Mouse (Mus musculus) kidney, postnatal 25 days (tissue): ENCODE data around the gene Man1c1.
A peak's percentile ranks its signal among the peaks of the same experiment; 100 is the strongest.

Experiments
- DNase-seq, 2 experiments: peaks; one replicate each; pipeline ENCODE4 v3.0.0; 2021; ENCODE audit warnings: mixed read lengths in 2 of 2

Man1c1 gene

DNA sequence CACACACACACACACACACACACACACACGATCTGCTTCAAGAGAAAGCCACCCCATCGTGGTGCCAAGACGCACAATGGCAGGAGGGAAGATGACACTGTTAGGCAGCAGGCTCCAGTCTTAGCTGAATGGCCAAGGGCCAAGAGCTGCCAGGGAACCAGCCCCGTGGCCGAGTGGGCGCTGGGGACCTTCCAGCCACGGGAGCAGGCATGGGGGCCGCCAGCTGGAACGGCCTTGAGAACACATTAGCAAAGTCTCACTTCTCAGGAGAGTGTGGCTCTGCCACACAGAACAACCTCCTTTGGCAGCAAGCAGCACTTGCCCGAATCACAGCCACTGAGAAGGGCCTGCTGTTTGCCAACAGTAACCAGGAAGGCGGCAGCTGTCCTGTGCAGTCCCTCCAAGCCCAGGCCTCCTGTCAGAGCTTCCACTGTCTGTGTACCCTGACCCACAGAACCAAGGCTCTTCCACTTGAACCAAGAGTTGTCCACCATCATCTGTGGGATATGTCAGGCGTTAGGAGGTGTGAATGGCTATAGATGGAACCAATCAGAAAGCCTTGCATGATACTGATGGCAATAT is 30.1 kb downstream of the Man1c1 start:
- DNase-seq = no peak

DNA sequence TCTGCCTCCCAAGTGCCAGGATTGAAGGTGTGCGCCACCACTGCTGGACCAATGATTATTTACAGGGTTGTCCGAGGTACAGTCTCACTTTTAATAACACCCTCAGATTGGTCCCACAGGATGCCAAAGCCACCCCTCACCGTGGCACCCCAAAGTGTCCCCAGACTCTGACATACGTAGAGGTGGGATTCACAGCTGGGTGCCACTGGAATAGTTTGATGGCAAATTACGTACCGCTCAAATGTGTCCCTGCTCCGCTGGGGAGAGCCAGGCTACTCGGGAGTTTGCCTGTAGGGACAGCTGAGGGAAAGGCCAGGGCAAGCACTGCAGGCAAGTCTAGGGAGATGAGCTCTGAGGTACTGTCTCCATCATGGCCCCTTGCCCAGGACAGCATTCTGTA is 30.9 kb downstream of the Man1c1 start:
- no peak for DNase-seq

DNA sequence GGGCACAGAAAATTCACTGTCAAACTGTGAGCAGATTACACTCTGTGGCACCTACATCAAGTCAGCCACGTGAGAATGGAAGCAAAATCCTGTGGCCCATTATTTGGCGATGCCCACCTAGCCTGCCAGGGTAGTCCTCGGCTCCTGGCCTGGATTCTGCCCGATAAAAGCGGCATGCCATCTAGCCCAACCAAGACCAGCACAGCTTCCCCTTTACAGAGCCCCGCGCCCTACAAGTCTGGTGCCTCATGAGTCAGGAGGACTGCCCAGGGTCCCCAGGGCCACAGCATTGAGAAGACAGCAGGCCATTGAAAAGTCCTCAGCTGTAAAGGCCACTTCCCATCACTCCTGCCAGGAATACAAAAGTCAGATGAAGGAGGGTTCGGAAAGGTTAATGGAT is 31.8 kb downstream of the Man1c1 start:
- DNase-seq = no peak

DNA sequence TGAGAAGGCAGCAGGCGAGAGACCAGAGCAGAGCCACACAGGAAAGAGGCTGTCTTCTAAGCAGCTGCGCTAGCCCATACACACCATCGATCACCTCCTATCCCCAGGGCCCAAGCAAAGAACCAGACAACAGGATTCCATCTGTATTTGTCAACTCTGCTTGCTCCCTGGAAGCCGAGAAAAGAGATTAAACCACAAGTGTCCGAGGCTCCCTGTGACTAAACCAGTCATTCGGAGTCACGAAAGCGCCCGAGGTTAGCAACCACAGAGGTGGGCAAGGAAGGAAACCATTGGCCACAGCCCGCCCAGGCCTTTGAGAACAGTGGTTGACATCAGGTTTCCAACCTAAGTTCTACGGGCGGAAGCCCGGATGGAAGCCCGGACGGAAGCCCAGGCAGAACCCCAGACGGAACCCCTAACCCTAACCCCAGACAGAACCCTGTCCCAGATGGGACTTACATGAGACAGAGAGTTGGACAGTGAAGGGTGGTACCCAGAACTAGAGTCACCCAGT is 32.4 kb downstream of the Man1c1 start:
- no peak for DNase-seq

DNA sequence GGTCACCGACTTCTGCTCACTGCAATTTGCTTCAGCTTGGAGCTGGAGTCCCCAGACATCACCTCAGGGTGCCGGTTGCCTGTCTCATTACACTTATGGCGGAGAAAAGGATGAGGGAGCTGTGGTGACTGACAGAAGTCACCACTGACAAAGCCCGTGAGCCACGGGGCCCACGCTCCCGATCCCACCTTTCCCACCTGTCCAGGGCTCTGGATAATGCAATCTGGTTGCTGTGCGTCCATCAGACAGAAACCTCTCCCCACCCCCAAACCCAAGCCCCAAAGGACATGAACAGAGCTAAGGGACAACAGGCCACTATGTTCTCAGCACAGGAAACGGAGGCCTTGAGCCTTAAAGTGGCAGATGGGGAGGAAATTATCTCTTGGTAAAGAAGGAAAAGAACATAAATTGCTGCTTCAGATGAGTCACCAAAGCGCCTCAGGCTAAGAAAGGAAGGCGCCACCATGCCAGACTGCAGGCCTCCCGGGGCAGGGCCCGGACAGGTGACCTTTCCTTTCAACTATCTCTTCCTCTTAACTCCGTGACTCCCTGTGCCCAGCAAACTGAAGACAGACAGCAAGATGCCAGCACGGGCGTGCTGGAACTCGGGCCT is 34.2 kb downstream of the Man1c1 start:
- peak; percentile 29 to 70 for DNase-seq

DNA sequence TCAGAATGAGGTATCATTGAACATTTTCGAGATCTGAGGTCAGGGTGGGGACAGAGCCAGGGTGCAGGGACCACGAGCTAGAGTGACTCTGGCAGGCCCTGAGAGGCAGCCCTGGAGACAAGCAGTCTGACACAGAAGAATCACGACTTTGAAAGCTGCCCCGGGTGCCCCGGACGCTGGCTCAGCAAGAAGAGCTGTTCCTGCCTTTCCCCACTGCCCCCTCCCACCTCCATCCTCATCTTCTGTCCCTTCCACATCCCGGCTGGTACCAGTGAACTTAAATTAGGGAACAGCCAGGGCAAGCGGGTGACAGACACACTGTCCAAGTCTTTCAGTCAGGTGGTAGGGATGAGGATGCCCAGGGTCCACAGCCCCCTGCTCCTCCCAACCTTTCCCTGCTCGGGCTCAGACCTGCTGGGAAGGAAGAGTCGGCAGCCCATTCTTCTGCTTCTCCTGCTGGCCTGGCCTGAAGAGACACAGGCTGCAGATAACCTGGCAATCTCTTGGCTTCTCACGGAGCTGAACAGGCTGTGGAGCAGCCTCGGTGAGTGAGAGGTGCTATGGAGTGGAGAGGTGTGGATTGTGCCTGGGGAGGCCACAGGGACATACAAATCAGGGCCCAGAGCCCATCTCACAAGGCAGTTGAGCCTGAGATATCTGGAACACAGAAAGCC is 35.6 kb downstream of the Man1c1 start:
- no peak for DNase-seq

DNA sequence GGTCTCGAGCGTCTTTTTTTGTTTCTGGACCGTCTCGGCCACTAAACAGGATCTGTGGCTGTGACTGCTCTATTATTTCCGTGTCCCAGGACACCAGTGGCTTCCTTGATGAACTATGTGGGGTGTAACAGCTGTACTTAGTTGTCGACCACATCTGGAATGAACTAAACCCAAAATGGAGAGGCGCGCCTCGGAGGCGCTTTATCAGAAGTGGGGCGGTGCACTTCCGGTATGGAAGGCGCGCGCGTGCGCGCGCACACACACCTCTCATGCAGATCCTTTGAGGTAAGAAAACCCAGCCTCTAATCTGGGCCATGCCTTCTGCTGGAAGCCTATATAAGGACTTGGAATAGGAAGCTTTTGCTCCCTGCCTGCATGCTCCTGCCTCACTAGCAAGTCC is 37.7 kb downstream of the Man1c1 start:
- no peak for DNase-seq

DNA sequence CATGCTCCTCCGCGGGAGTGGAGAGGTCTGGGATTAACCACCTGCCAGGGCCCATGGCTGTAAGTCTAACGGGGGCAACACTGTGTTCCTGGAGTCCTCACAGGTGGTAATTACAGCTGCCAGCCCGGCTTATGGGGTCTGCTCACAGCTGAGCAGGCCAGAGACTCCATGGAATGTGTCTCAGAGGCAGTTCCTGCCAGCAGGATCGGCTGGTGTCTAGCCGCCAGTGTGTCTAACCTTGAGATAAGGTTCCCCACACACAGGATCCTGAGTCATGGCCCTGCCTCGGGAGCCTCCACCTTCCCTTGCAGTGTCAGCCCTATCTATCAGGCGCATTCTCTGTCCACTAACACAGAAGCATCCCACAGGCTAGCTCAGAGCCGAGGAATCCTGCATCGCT is 41.0 kb downstream of the Man1c1 start:
- DNase-seq = no peak

DNA sequence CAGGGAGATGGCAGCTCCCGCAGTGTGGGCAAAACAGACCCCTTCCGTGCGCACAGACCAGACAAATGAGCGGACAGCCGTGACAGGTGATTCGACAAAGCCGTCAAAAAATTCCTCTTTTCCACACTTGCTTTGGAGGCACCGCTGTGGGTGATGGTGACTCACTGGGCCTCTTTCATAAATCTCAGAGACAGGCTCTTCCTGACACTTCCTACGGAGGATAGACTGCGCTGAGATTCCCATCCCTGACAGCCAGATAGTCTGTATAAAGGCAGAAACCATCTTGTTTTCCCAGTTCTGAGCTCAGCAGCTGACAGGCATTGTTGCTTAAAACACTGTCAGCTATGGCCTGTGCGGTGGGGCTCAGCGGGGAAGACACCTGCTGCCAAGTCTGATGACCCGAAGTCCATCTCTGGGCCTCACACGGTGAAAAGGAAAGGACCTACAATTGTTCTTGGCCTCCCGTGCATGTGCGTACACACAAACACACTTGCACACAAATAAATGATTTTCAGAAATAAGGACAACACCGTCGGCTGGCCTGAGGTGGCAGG is 43.4 kb downstream of the Man1c1 start:
- no peak for DNase-seq

DNA sequence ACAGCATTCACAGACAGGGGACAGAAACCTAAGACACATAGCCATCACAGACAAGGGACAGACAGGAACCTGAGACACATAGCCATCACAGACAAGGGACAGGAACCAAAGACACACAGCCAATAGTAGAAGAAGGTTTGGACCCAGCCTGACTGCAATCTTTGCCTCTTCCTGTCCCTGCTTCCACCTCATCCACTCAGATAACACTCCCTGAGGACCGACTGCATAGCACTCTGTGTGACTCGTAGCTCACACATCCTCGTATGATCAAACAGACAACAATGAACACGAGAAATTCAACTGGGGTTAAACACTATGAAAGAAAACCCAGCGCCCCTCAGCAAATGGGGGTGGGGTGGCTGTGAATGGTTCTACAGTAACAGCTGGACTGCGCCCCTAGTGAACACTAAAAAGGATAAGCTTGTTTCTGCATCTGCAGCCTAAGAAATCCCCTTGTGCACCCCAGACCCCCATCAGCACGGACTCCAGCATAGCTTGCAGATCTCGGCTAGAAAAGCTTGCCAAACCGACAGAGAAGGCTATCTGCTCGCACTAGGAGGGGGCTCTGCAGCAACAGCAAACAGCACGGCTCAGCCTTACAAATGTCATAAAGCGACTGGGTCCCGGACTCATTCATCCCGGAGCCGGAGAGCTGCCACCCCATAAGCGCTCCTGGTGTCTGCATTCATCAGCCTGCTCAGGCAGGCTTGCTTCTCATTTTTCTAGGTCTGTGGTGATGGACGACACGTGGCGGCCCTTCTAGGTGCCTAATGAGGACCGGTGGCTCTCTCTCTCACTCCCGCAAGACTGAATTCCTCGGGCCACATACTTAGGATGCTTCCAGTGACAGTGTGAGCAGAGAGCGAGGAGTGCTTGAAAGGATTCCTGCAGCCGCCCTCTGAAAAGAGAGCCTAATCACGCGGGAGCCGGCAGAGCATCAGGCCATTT is 44.5 kb downstream of the Man1c1 start:
- DNase-seq = no peak

DNA sequence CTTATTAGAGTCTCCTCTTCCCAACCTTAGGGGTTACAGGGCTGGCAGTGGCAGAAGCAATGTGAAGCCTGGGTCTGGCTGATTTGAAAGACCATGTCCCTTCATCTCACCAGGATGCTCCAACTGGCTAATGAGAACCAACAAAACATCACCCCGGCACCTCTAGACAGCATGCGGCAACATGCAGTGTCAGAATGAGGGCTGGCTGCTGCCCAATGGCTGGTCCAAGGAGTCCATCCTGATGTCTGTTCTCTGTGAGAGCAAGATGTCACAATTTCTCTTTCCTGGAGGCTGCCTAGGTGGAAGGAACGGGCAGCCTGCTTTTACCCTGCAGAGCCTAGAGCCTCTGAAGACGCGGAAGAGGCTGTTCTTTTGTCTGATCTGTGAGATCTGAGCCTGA is 46.6 kb downstream of the Man1c1 start:
- no peak for DNase-seq

DNA sequence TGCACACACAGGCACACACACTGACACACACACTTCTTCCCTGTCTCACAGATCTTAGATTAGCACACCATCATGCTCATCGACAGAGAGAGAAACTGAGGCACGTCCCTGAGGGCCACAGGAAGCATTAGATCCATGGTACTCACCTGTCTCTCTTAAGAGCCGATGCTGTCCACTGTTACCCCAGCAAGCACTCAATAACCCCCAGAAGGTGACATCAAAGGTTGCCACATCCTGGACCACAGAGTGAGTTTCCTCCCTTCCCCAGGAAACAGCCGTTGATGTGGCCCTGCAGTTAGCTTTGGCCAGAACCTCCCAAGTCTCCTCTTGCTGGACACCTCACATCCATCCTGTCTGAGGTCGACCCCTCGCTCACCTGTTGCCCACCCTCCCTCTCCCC is 49.7 kb downstream of the Man1c1 start:
- DNase-seq = no peak

DNA sequence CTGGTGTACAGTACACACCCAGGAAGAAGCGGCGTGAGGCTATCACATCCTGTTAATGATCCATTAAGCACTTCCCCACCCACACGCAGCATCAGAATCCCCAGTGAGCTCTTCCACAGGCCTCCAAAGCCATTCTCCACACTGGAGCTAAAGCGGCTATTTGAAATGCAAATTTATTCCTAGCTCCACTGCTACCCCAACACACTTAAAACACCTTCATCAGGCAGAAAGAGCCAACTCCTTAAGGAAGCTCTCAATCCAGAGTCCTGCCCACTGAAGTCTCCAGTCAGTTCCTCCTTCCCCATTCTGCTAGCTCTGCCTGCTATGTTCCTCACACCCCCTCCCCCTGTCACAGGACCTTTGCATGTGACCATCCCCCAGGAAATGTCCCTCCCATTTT is 51.4 kb downstream of the Man1c1 start:
- DNase-seq = no peak

DNA sequence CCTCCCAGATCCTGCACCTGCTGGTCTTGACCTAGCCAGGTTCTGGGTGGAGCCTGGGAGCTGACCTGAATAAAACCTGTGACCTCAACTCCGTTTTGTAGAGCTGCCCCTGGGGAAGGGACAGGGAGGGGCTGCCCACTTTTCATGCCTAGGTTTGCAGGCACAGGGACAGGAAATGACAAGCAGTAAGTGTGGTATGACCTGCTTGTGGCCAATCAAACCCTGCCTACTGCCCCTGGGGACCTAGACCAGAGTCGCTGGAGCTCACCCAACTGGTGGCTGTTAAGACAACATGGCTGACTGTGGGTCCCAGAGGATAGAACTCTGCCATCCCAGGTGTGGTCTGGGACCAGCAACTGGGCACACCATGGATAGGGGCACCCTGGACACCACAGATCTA is 51.9 kb downstream of the Man1c1 start:
- DNase-seq = no peak

DNA sequence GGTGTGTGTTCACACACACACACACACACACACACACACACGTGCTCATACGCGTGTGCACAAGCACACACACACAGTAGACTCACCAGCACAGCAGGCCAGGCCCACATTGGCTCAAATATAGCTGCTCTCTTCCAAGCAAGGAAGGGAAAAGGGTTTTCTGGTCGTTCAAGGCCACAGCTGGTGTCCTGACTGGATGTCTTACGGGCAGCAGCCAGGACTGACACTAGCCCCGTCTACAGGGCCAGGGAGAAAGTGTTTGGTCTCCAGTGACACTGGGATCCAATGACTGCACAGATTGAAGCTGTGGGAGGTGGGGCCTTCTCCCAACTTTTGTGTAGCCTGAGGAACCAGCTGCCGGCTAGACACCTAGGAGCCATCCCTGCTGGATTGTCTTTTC is 52.7 kb downstream of the Man1c1 start:
- DNase-seq = no peak

DNA sequence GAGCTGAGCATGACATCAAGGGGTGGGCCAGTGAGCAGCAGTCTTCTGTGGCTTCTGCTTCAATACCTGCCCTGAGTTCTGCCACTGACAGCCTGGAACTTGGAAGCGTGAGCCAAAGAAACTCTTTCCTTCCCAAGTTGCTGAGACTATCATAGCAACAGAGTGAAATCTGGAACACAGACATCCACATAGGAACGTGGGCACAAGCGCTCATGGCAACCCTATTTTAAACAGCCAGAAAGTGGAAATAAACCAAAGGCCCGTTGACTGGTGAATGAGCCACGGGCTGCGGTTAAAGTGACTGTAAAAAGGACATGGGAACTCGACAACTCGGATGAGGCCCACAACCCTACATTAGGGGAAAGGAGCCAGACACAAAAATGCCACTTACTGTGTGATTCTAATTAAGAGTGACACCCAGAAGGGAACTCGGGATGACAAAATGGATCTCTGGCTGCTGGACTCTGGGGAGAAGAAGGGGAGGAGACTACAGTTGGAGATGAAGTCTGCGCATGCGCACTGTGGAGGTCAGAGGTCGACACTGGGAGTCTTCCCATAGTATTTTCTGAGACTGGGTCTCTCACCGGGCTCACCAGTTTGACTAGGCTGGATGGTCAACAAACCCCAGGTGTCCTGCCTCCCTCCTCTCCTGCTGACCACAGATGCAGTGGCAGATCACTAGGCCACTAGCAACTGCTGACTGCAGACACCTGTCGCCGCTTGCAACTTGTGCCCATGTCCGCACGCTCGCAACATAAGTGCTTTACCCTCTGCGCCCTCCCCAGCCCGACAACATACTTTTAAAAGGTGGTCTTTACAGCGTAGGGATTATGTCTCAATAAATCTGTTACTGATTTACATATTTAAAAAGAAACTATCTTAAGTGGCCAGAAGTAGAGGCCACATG is 58.8 kb downstream of the Man1c1 start:
- DNase-seq = no peak

DNA sequence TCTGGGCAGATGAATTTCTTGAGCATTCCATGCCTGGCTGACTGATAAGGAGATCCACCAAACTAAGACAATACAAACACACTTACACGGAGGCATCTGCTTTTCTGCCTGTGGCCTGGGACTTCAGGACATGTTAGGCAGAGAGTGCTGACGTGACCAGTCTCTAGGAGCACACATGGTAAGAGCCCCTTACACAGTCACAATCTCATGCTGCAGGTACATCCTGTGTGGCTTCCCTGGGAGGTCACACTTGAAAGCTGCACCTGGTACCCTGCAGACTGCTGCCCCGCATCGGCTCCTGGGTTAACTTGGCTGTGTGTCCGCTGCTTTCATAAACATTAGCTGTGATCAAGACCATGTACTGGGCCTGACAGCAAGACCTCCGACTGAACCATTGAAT is 59.7 kb downstream of the Man1c1 start:
- DNase-seq = no peak

DNA sequence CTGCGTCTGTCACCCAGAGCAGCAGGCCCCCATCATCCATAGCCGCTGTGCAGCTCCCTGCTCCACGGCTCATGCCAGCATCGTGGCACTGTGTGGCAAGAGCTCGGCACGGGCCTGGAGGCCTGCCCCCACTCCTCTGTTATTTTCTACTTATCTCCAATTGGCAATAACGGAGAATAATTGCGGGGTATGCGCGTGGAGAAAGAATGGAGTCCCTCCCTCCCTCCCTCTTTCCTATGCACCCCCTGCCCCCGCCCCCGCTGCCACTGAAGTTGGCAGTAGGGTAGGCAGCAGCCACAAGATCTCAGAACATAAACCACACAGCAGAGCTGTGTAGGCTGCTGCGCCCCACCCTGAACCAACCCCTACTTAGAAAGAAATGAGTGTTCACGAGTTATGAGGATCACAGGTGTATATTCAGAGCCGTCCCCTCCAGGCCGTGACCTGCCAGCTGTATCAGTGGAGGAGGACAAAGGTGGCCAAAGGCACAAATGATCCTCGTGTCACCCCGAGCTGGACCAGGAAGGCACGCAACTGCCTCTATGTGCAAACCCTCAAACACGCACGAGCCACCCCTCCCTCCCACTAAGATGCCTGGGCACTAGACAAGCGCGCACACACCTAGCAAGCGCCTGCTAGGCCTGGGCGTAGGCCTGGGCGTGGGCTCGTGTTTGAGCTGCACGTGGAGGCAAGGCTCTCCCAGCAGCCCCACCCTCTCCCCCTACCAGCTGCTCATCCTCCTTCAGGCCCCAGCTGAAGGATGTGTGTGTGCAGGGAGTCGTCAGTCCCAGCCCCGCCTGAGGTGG is 62.2 kb downstream of the Man1c1 start:
- no peak for DNase-seq

DNA sequence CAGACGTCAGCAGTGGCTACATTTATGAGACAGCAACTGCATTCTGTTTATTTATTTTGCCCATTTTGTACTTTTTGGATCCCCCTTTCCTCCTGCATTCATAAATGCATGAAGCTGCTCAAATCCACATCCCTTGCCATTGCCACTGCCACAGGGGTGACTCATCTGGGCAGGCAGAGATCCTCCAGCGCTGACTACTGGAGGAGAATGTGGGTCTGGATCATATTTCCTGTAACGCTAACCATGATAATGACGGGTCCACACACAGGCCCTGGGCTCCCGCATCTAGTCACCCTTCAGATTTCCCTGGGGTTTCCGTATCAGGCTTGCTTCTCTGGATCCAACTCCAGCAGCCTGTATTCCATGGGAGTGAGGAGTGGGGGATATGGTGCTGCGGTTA is 64.8 kb downstream of the Man1c1 start:
- DNase-seq = no peak

DNA sequence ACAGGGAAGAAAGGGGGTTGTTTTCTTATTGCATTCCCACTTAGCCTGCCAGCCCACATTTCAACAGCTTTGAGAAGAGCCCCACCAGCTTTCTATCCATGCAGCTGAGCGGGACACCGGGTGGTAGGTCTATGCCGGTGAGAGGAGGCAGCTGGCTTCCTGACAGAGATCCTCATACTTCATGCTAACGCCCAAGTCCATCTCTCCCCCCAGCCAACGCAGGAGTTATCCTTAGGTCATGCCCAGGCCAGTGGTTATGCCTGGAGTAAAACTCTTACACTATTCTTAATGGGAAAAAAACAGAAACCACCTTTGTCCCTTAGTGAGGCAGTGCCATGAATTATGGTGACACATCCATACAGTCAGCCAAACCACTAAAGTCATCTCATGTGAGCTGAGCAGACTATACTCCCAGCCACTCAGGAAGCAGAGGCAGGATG is 66.0 kb downstream of the Man1c1 start:
- peak; percentile 46 to 65 for DNase-seq

DNA sequence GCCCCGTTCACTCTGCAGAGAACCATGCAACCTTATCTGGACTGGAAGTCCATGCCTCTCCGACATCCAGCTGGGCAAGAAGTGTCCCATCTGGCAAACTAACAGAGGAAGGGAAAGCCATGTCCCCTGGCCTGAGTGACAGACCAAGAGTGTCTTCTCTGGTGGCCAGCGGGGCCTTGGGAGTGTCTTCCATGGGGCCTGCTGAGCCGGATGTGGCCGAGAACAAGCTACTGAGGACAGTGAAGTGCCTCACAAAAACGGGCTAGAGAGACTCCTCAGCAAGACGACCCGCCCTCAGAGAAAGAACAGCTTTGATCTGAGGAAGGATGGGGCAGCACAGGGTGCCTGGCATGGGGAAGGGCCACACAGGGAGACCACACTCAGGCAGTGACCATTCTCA is 67.7 kb downstream of the Man1c1 start:
- DNase-seq = peak; percentile 38 to 75
